25 mouse cellular contexts compared by ENCODE assay signal in genomic region chr5:24615097-24615496, GRCm38 (mm10). TPM values are rescaled to one million over a fixed set of nuclear protein-coding genes. Genes with fewer than 3 reads are reported as not detected.
"Had no signal": no experiment of that assay in that cellular context is flagged by ENCODE, and none has a peak within 500 bp of the region (broad histone marks: within the 10 kb centered on the region; RNA-seq: fewer than 3 reads in every experiment).

No protein-coding gene starts in this region.

- H3K4me3 ChIP-seq: layer of hippocampus, adult 2 months; limb, embryonic 12.5 days; limb, embryonic 15.5 days; midbrain, embryonic 13.5 days; neural tube, embryonic 13.5 days had no signal

- H3K9ac ChIP-seq: limb, embryonic 12.5 days; limb, embryonic 15.5 days; liver, embryonic 14.5 days; liver, postnatal 0 days; lung, embryonic 14.5 days; midbrain, embryonic 13.5 days; neural tube, embryonic 13.5 days had no signal

- H3K36me3 ChIP-seq: limb, embryonic 12.5 days; limb, embryonic 15.5 days; midbrain, embryonic 13.5 days had no signal

- H3K27ac ChIP-seq: kidney, postnatal 0 days; layer of hippocampus, adult 2 months; limb, embryonic 12.5 days; limb, embryonic 15.5 days; liver, embryonic 14.5 days; macrophage; midbrain, embryonic 13.5 days; neural tube, embryonic 13.5 days had no signal

- DNase-seq: kidney, adult 2 months; kidney, postnatal 25 days; layer of hippocampus, adult 9-11 months; liver, postnatal 0 days; lung, embryonic 14.5 days; thymus, adult 18-20 months; thymus, postnatal 36 days had no signal

- ATAC-seq: liver, postnatal 0 days; lung, postnatal 0 days; midbrain, embryonic 13.5 days had no signal

- H3K9me3 ChIP-seq: limb, embryonic 12.5 days; limb, embryonic 15.5 days; midbrain, embryonic 13.5 days; neural tube, embryonic 13.5 days had no signal

- H3K27me3 ChIP-seq: limb, embryonic 12.5 days; limb, embryonic 15.5 days; midbrain, embryonic 13.5 days; neural tube, embryonic 13.5 days had no signal

- H3K4me2 ChIP-seq: limb, embryonic 12.5 days; limb, embryonic 15.5 days; liver, embryonic 11.5 days; lung, embryonic 14.5 days; midbrain, embryonic 13.5 days; neural tube, embryonic 13.5 days had no signal

RNA-seq across cellular contexts. Expression of gene Smarcd3, which starts 9.1 kb away (rescaled TPM):
- total RNA-seq: megakaryocyte-erythroid progenitor cell, adult 5-6 weeks had no signal

RNA-seq across cellular contexts. Expression of gene 4931409K22Rik, which starts 58.5 kb away (rescaled TPM):
- total RNA-seq: layer of hippocampus, adult 2 months; layer of hippocampus, postnatal 25 days; left cerebral cortex, adult 18-20 months; left cerebral cortex, postnatal 25 days; megakaryocyte-erythroid progenitor cell, adult 5-6 weeks had no signal
- polyA plus RNA-seq: large intestine, adult 2 months; liver, embryonic 14.5 days; liver, postnatal 0 days; lung, embryonic 14.5 days; lung, postnatal 0 days; macrophage; small intestine, adult 2 months; spleen, adult 2 months; urinary bladder, adult 2 months had no signal
